Mouse (Mus musculus): Measurements from ENCODE around the gene Lsm4. TPM values are rescaled to one million over a fixed set of nuclear protein-coding genes. Genes with fewer than 3 reads are reported as not detected.

The Lsm4 gene
- total and polyA plus RNA-seq, 3 experiments, result 143 to 240 (median 168) TPM

GRCm38 (mm10) chr8:70674109-70674508, 1.1 kb downstream of the Lsm4 start:
- TF ChIP-seq HCFC1 (IDR thresholded peaks at IDR 0.05; ENCODE audit: low read depth, low read length) (no peak), IRF4 (IDR thresholded peaks at IDR 0.05; ENCODE audit: low read depth, low read length) (no peak), CHD2 (IDR thresholded peaks at IDR 0.05; ENCODE audit: low read length) (no peak), POLR2AphosphoS2 (IDR thresholded peaks at IDR 0.05; ENCODE audit: low read depth, low read length) (no peak), UBTF (IDR thresholded peaks at IDR 0.05; ENCODE audit: low read depth, low read length) (no peak), EP300 (IDR thresholded peaks at IDR 0.05; ENCODE audit: low read length) (no peak), E2F4 (IDR thresholded peaks at IDR 0.05; ENCODE audit: insufficient replicate concordance, low read depth, low read length) (no peak), USF1 (IDR thresholded peaks at IDR 0.05; ENCODE audit: low read depth, low read length) (no peak), NELFE (IDR thresholded peaks at IDR 0.05; ENCODE audit: low read depth, low read length) (no peak), MYC (IDR thresholded peaks at IDR 0.05; ENCODE audit: low read depth, low read length) (no peak), SIN3A (IDR thresholded peaks at IDR 0.05; ENCODE audit: low read length) (no peak)
- H3K27me3 ChIP-seq (replicated peaks), result no peaks in the 10 kb centered on the region
- peaks cover 16% of the 10 kb centered on the region for H3K79me2 ChIP-seq (replicated peaks; ENCODE audit: control insufficient read depth, extremely low read depth, insufficient read depth, poor library complexity, severe bottlenecking)
- H3K9me3 ChIP-seq (replicated peaks; ENCODE audit: low read length), result no peaks in the 10 kb centered on the region
- peak overlapping the region; percentile 75 for H3K27ac ChIP-seq (ENCODE audit: insufficient read depth, low read depth)
- peak; percentile 34 for DNase-seq (ENCODE audit: extremely low read depth)
- H3K4me2 ChIP-seq (ENCODE audit: insufficient read depth, low read depth, poor library complexity, severe bottlenecking), result peak overlapping the region; percentile 69
- dilution Hi-C loops (cut with MboI; ENCODE audit: extremely low pct_ligation_motif_present, extremely low pct_unique_long_range_greater_than_20kb, low sequenced_read_pairs), result no loop called here
- peak overlapping the region; percentile 91 for H3K9ac ChIP-seq (ENCODE audit: insufficient read depth, low read depth)
- H3K4me3 ChIP-seq (replicated peaks in 1 of 3; ENCODE audit: low read depth in 2 of 3, low read length in 2 of 3, poor library complexity in 1 of 3), result peak overlapping the region; percentile 65 to 72 (median 67)
- H3K4me1 ChIP-seq (ENCODE audit: control insufficient read depth in 1 of 2, insufficient read depth in 2 of 2), result peaks cover 29 to 61% of the 10 kb centered on the region in 2 experiments
- H3K36me3 ChIP-seq (replicated peaks in 1 of 2; ENCODE audit: control insufficient read depth in 1 of 2, insufficient read depth in 1 of 2, low read length in 1 of 2), result peaks cover 27 to 28% of the 10 kb centered on the region in 2 experiments
- in situ Hi-C loops (cut with MboI; ENCODE audit: low pct_ligation_motif_present, low pct_unique_long_range_greater_than_20kb, low sequenced_read_pairs), result no loop called here

- Histone ChIP-seq H3K9ac (ENCODE audit: insufficient read depth, low read depth) (no peak overlapping the region), H3K4me1 (ENCODE audit: control insufficient read depth in 1 of 2, insufficient read depth in 2 of 2) (peaks cover 29 to 67% of the 10 kb centered on the region in 2 experiments), H3K4me2 (ENCODE audit: insufficient read depth, low read depth, poor library complexity, severe bottlenecking) (peak overlapping the region; percentile 69), H3K79me2 (replicated peaks; ENCODE audit: control insufficient read depth, extremely low read depth, insufficient read depth, poor library complexity, severe bottlenecking) (peaks cover 16% of the 10 kb centered on the region), H3K27me3 (replicated peaks) (no peaks in the 10 kb centered on the region), H3K9me3 (replicated peaks; ENCODE audit: low read length) (no peaks in the 10 kb centered on the region), H3K27ac (ENCODE audit: insufficient read depth, low read depth) (peak overlapping the region; percentile 61), H3K4me3 (replicated peaks in 1 of 3; ENCODE audit: low read depth in 2 of 3, low read length in 2 of 3, poor library complexity in 1 of 3) (peak overlapping the region in 2 of 3 experiments; percentile 21 to 67), H3K36me3 (replicated peaks in 1 of 2; ENCODE audit: control insufficient read depth in 1 of 2, insufficient read depth in 1 of 2, low read length in 1 of 2) (peaks cover 33 to 34% of the 10 kb centered on the region in 2 experiments)
- peak; percentile 25; the same call in 1 of the 2 replicates for TF ChIP-seq BHLHE40 (IDR thresholded peaks at IDR 0.05; ENCODE audit: low read depth, low read length)
- TF ChIP-seq CHD2 (IDR thresholded peaks at IDR 0.05; ENCODE audit: low read length), result 0 out of 2 replicates have a peak, but pooled peaks have one; percentile 12
- peak; percentile 47; the same call in 1 of the 2 replicates for TF ChIP-seq TCF12 (IDR thresholded peaks at IDR 0.05; ENCODE audit: low read depth, low read length)
- TF ChIP-seq GABPA (IDR thresholded peaks at IDR 0.05; ENCODE audit: insufficient replicate concordance, low read depth, low read length), result no peak
- TF ChIP-seq TBP (conservative IDR thresholded peaks at IDR 0.05; ENCODE audit: low read depth, low read length), result no peak
- TF ChIP-seq EP300 (IDR thresholded peaks at IDR 0.05; ENCODE audit: low read length), result 0 out of 2 replicates have a peak, but pooled peaks have one; percentile 16
- no peak for TF ChIP-seq E2F4 (IDR thresholded peaks at IDR 0.05; ENCODE audit: insufficient replicate concordance, low read depth, low read length)
- TF ChIP-seq USF2 (conservative IDR thresholded peaks at IDR 0.05; ENCODE audit: low read depth, low read length), result no peak
- in situ Hi-C loops (cut with MboI; ENCODE audit: low pct_ligation_motif_present, low pct_unique_long_range_greater_than_20kb, low sequenced_read_pairs) (no loop called here), dilution Hi-C loops (cut with MboI; ENCODE audit: extremely low pct_ligation_motif_present, extremely low pct_unique_long_range_greater_than_20kb, low sequenced_read_pairs) (no loop called here)
- DNase-seq (ENCODE audit: extremely low read depth), result no peak
These were observed 1.7 kb downstream of the Lsm4 start for GRCm38 (mm10) chr8:70674716-70675115.
